Mouse (Mus musculus) limb, embryonic 11.5 days (tissue): ENCODE data around the gene 4932415D10Rik. TPM values are rescaled to one million over a fixed set of nuclear protein-coding genes. Genes with fewer than 3 reads are reported as not detected.

Experiments used
- ATAC-seq: fragments of 200-750 bp; cut with Nextera tagmentation; 2 replicates; pipeline ENCODE4 v1.8.0; 2017; ENCODE audit warnings: low read depth; ENCODE audit not compliant: insufficient number of reproducible peaks, low FRiP score, low TSS enrichment
- DNase-seq: peaks from one replicate; pipeline ENCODE4 v3.0.0-alpha.2; 2015; ENCODE audit warnings: low spot score
- H3K27ac ChIP-seq: fragments of 300-500 bp; sonication (generic); replicated peaks from 2 replicates; pipeline ENCODE4 v1.5.1; 2014; ENCODE audit warnings: low read depth, mild to moderate bottlenecking, low read length
- H3K27me3 ChIP-seq: fragments of 300-500 bp; sonication (generic); 2 replicates; pipeline ENCODE4 v1.6.1; 2014; ENCODE audit warnings: mild to moderate bottlenecking, low read length, mixed read lengths; ENCODE audit not compliant: control insufficient read depth, insufficient read depth
- H3K36me3 ChIP-seq: fragments of 300-500 bp; sonication (generic); 2 replicates; pipeline ENCODE4 v1.6.1; 2014; ENCODE audit warnings: mild to moderate bottlenecking, low read length, moderate library complexity, mixed read lengths; ENCODE audit not compliant: control insufficient read depth, insufficient read depth
- H3K4me1 ChIP-seq: fragments of 300-500 bp; sonication (generic); 2 replicates; pipeline ENCODE4 v1.6.1; 2014; ENCODE audit warnings: low read length, mixed read lengths; ENCODE audit not compliant: control insufficient read depth, insufficient read depth
- H3K4me2 ChIP-seq: fragments of 300-500 bp; sonication (generic); 2 replicates; pipeline ENCODE4 v1.6.1; 2014; ENCODE audit warnings: low read depth, mild to moderate bottlenecking, moderate library complexity; ENCODE audit not compliant: severe bottlenecking
- H3K4me3 ChIP-seq: fragments of 300-500 bp; sonication (generic); 2 replicates; pipeline ENCODE4 v1.5.1; 2014; ENCODE audit warnings: low read depth, low read length
- H3K9ac ChIP-seq: fragments of 300-500 bp; sonication (generic); 2 replicates; pipeline ENCODE4 v1.6.1; 2014; ENCODE audit warnings: mild to moderate bottlenecking, low read length
- H3K9me3 ChIP-seq: fragments of 300-500 bp; sonication (generic); 2 replicates; pipeline ENCODE4 v1.6.1; 2016; ENCODE audit warnings: low read length; ENCODE audit not compliant: control insufficient read depth
- WGBS: fragments of 180-500 bp; shearing (Covaris S2); extraction: QIAGEN DNeasy Blood & Tissue Kit; methylation state at CpG from one replicate; pipeline ENCODE4 v1.1.7; 2014; 5-methylcytosine and 5-hydroxymethylcytosine counted together
- polyA plus RNA-seq: library from polyadenylated mRNA; unstranded; fragments of >200 nt; fragmentation: Nextera tagmentation; extraction: Ambion mirVana; gene quantifications from 2 replicates; pipeline ENCODE4 v1.2.1, GENCODE M21; 2014

The 4932415D10Rik gene
- polyA plus RNA-seq, 1 experiment from 2014 or later, result not detected

GRCm38 (mm10) chr10:82245021-82245420 lies 71.4 kb downstream of the 4932415D10Rik start:
- Histone ChIP-seq H3K4me1 (0 out of 2 replicates have a peak, but pooled peaks cover 3% of the 10 kb centered on the region), H3K9me3 (no peaks in the 10 kb centered on the region), H3K27me3 (no peaks in the 10 kb centered on the region), H3K9ac (no peak overlapping the region), H3K27ac (no peak overlapping the region), H3K36me3 (no peaks in the 10 kb centered on the region), H3K4me2 (no peak overlapping the region), H3K4me3 (no peak overlapping the region)
- DNase-seq, result no peak
- ATAC-seq, result no peak

DNA sequence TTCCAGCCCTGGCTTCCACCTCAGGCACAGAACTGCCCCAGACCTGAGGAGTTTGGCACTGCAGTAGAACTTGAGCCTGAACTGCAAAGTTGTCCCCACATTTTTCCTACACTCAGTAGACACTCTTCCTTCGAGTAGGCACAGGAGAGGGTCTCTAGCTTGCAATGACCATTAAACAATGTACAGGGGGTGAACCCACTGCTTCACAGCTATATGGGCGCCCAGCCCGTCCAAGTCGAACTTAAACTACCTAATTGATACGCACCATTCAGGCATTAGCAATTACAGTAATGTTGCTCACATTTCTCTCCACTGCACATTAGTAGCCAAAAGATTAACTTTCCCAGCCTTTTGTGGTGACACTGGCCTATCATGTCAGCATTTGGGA lies 75.0 kb downstream of the 4932415D10Rik start:
- DNase-seq, result no peak
- ATAC-seq, result no peak
- Histone ChIP-seq H3K36me3 (peaks cover 2% of the 10 kb centered on the region; the same call in 1 of the 2 replicates), H3K27ac (no peak overlapping the region), H3K4me2 (peak overlapping the region; percentile 54; the same call in 1 of the 2 replicates), H3K4me1 (0 out of 2 replicates have a peak, but pooled peaks cover 3% of the 10 kb centered on the region), H3K4me3 (peak overlapping the region; percentile 83), H3K27me3 (no peaks in the 10 kb centered on the region), H3K9me3 (no peaks in the 10 kb centered on the region; the same call in 1 of the 2 replicates), H3K9ac (no peak overlapping the region)
- WGBS, result 71% methylated on average over 5 of the region's 5 CpGs

GRCm38 (mm10) chr10:82240742-82241400 lies 75.5 kb downstream of the 4932415D10Rik start, which contains the start of gene Zfp938:
Gene Zfp938 (minus strand): TSS chr10:82241280.
- WGBS, result 3% methylated on average over 27 of the region's 27 CpGs
- H3K27ac ChIP-seq, result 0 out of 2 replicates have a peak within 1 kb of the TSS, but pooled peaks have one; percentile 36
- no peaks in the 10 kb centered on the region for H3K27me3 ChIP-seq
- DNase-seq, result peak; percentile 83
- peak within 1 kb of the TSS; percentile 54 for H3K4me2 ChIP-seq
- H3K4me3 ChIP-seq, result peak within 1 kb of the TSS; percentile 83
- 0 out of 2 replicates have a peak, but pooled peaks cover 3% of the 10 kb centered on the region for H3K4me1 ChIP-seq
- peak within 1 kb of the TSS; percentile 82 for H3K9ac ChIP-seq
- peak; percentile 100 for ATAC-seq
- H3K36me3 ChIP-seq, result peaks cover 2% of the 10 kb centered on the region; the same call in 1 of the 2 replicates
- no peaks in the 10 kb centered on the region; the same call in 1 of the 2 replicates for H3K9me3 ChIP-seq

Other genes with a start within 250 kb of the 4932415D10Rik start
- gene BC024063, start 233.2 kb downstream of the 4932415D10Rik start, polyA plus RNA-seq, result 7.7 and 7.9 TPM in 2 replicates
- gene AU041133, start 188.6 kb downstream of the 4932415D10Rik start, polyA plus RNA-seq, result 6.2 and 6.3 TPM in 2 replicates
- 15.8 and 15.9 TPM in 2 replicates for gene Zfp938, start 75.3 kb downstream of the 4932415D10Rik start, polyA plus RNA-seq
- gene Gm4924, start 37.7 kb upstream of the 4932415D10Rik start, polyA plus RNA-seq, result 8.7 and 9.9 TPM in 2 replicates
- gene Gm1553, start 176.0 kb upstream of the 4932415D10Rik start, polyA plus RNA-seq, result not detected in 2 replicates